Mouse (Mus musculus) liver, adult 2 months (tissue): ENCODE data around the gene Slc34a3.

ENCODE experiments used
- CTCF ChIP-seq: fragments of 200-500 bp; IDR thresholded peaks from 2 replicates; pipeline ENCODE4 v1.5.1; 2011; ENCODE audit warnings: low read depth, low read length, control low read depth
- POLR2A ChIP-seq: fragments of 200-500 bp; IDR thresholded peaks from 2 replicates; pipeline ENCODE4 v1.6.1; 2011; ENCODE audit warnings: low read length, control low read depth; ENCODE audit not compliant: insufficient read depth; ENCODE audit errors: extremely low read depth

DNA sequence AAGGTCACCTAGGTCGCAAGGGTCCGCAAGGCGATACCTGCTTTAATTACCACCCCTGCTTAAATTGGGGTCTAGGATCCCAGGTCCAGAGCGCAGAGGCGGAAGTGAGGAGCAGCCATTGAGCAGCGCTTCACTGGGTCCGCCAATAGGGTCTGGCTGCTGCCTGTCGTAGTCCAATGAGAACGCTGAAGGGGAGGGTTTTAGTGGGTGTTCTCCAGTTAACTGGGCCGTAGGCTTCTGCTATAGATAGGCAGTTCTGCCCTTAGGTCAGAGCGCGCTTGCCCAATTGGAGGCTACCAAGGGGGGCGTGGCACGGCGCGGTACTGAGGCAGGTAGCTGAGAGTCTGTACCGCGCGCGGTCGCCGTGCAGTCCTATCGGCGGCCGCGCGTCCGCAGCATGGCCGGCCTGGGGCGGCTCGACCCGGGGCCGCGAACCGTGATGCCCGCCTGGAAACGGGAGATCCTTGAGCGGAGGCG lies 28.2 kb upstream of the Slc34a3 start, which contains the start of gene Tprn:
- TF ChIP-seq CTCF, result no peak
- TF ChIP-seq POLR2A, result peak; percentile 72; the same call in 1 of the 2 replicates
